Mouse (Mus musculus): ENCODE data around the gene Olfr1. TPM values are rescaled to one million over a fixed set of nuclear protein-coding genes. Genes with fewer than 3 reads are reported as not detected.

Olfr1 gene
- not detected in 2 replicates for polyA plus RNA-seq (2012; rRNA removed)

DNA sequence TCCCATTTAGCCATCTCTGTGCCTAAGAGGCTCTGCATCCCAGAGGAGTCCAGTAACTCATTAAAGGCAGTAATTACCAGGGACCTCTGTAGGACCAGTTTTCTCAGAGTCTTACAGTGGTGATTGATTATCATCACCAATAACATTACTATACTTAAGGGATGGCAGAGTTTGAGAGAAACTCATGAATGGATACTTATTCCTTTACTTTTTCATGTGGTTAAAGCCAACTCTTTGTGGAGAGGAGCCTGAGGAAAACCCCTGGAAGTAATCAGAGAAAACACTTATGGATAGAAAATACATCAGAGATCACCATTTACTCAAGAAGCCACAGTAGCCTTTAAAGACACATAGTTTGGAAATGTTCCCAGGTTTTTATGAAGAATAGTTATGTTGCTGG lies at the start of gene Olfr1:
Gene Olfr1 (minus strand): TSS at position 101 of the 400 bp plus-strand sequence.

DNA sequence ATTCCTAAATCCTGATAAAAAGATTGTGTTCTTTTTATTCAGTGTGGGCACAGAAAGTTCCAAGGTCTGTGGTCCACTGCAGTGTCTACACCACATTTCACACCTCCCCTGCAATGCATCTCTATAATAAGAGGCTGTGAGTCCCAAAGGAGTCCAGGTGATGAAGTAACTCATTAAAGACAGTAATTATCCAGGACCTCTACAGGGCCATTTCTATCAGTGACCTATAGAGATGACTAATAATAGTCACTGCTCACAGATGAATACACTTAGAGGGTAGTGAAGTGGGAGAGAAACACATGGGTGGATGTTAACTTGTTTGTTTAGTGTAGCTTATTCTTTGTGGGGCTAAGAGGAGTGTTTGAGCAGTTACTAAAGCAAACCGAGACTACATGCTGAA lies 29.0 kb upstream of the Olfr1 start, which contains the start of gene Olfr378:
Gene Olfr378 (minus strand): TSS at position 101 of the 400 bp plus-strand sequence.

GRCm38 (mm10) chr11:73370946-73371345 lies 28.5 kb downstream of the Olfr1 start, which contains the start of gene Olfr376:
Gene Olfr376 (plus strand): TSS chr11:73371246.

GRCm38 (mm10) chr11:73350483-73350882 lies 48.9 kb downstream of the Olfr1 start, which contains the start of gene Olfr20:
Gene Olfr20 (plus strand): TSS chr11:73350783.

Other genes with a start within 250 kb of the Olfr1 start
- gene P2rx5, start 239.2 kb downstream of the Olfr1 start, polyA plus RNA-seq (2012; rRNA removed) = 0.09 and 0.14 TPM in 2 replicates
- gene Emc6, start 222.6 kb downstream of the Olfr1 start, polyA plus RNA-seq (2012; rRNA removed) = 61.5 and 63.4 TPM in 2 replicates
- gene Tax1bp3, start 222.5 kb downstream of the Olfr1 start, polyA plus RNA-seq (2012; rRNA removed) = 15.3 and 18.9 TPM in 2 replicates
- gene Ctns, start 200.6 kb downstream of the Olfr1 start, polyA plus RNA-seq (2012; rRNA removed) = 5.9 TPM in 2 replicates
- 5.4 and 5.6 TPM in 2 replicates for gene Shpk, start 200.2 kb downstream of the Olfr1 start, polyA plus RNA-seq (2012; rRNA removed)
- gene Trpv1, start 165.3 kb downstream of the Olfr1 start, polyA plus RNA-seq (2012; rRNA removed) = 0.29 and 0.50 TPM in 2 replicates
- gene Trpv3, start 132.2 kb downstream of the Olfr1 start, polyA plus RNA-seq (2012; rRNA removed) = 0.02 TPM in 2 replicates
- gene Aspa, start 70.0 kb downstream of the Olfr1 start, polyA plus RNA-seq (2012; rRNA removed) = 6.0 and 6.2 TPM in 2 replicates
- gene Gm49340, start 69.9 kb downstream of the Olfr1 start, polyA plus RNA-seq (2012; rRNA removed) = 0.18 and 0.23 TPM in 2 replicates
- 4.5 and 5.3 TPM in 2 replicates for gene Spata22, start 69.9 kb downstream of the Olfr1 start, polyA plus RNA-seq (2012; rRNA removed)
- 0.54 and 0.66 TPM in 2 replicates for gene Olfr20, start 48.8 kb downstream of the Olfr1 start, polyA plus RNA-seq (2012; rRNA removed)
- not detected in 2 replicates for gene Olfr376, start 28.4 kb downstream of the Olfr1 start, polyA plus RNA-seq (2012; rRNA removed)
- not detected in 2 replicates for gene Olfr378, start 28.9 kb upstream of the Olfr1 start, polyA plus RNA-seq (2012; rRNA removed)
- gene Olfr380, start 57.9 kb upstream of the Olfr1 start, polyA plus RNA-seq (2012; rRNA removed) = not detected in 2 replicates
- gene Olfr381, start 92.0 kb upstream of the Olfr1 start, polyA plus RNA-seq (2012; rRNA removed) = not detected in 2 replicates
- not detected in 2 replicates for gene Olfr382, start 117.6 kb upstream of the Olfr1 start, polyA plus RNA-seq (2012; rRNA removed)
- gene Olfr385, start 193.4 kb upstream of the Olfr1 start, polyA plus RNA-seq (2012; rRNA removed) = not detected in 2 replicates
- gene Olfr384, start 199.0 kb upstream of the Olfr1 start, polyA plus RNA-seq (2012; rRNA removed) = not detected in 2 replicates

Measured in liver, embryonic 18 days (tissue).